Mouse (Mus musculus) testis, adult 2 months (tissue): ENCODE results near the gene Tnip2.

Experiments used
- CTCF ChIP-seq: fragments of 200-500 bp; IDR thresholded peaks from 2 replicates; pipeline ENCODE4 v1.5.1; 2012; ENCODE audit warnings: low read depth, mild to moderate bottlenecking, inconsistent platforms, low read length, moderate library complexity; ENCODE audit not compliant: control insufficient read depth, insufficient read depth, insufficient replicate concordance
- POLR2A ChIP-seq: fragments of 200-500 bp; IDR thresholded peaks from 2 replicates; pipeline ENCODE4 v1.6.1; 2012; ENCODE audit warnings: low read depth, mild to moderate bottlenecking, inconsistent platforms, low read length, moderate library complexity; ENCODE audit not compliant: control insufficient read depth

- TF ChIP-seq POLR2A: no peak
- TF ChIP-seq CTCF: no peak
These were observed 16.9 kb upstream of the Tnip2 start for GRCm38 (mm10) chr5:34530687-34531086.
